Mouse (Mus musculus): ENCODE data around the gene Med1. TPM values are rescaled to one million over a fixed set of nuclear protein-coding genes. Genes with fewer than 3 reads are reported as not detected.

Med1 gene
- total RNA-seq, 2 experiments from 2014 or later, result 60.9 to 62.4 TPM

DNA sequence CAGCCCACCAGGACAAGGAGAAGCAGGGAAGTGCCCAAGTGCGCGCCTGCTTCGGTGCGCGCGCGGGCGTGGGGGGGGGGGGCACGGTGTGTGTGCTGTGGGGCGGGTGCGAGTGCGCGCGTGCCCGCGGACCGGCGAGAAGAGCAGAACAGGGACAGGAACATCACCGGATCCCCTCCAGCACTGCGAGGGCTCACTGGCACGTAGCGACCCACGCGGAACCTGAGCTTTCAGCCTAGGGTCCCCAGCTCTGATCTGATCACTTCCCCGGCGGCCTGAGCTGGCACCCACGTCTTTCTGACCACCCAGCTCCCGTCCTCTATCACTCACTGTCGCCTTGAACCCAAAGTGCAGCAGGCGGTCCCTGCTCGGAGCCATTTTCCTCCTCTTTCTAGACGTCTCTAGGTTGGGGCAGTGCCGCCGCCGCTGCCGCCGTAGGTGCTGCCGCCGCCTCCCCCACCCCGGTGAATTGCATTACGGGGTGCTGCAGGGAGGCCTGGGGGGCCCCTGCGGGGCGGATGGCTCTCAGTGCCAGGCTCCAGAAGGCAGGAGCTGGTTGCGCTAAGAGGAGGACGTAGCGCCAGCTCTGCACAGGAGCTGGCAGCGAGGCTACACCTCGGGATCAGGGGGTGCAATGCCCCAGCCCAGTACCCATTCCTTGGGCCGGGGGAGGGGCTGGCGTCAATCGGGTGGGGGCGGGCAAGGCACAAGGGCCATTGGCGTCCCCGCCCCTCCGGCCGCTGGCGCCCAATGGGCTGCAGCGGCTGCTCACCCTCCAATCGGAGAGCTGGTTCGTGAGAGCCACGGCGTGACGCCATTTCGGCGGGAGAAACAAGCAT is 43.1 kb downstream of the Med1 start, which contains the start of gene Fbxl20:
Gene Fbxl20 (minus strand): TSS at position 618 of the 839 bp plus-strand sequence.
- peak; percentile 88 to 89 for DNase-seq (ENCODE audit: low spot score in 2 of 2)

DNA sequence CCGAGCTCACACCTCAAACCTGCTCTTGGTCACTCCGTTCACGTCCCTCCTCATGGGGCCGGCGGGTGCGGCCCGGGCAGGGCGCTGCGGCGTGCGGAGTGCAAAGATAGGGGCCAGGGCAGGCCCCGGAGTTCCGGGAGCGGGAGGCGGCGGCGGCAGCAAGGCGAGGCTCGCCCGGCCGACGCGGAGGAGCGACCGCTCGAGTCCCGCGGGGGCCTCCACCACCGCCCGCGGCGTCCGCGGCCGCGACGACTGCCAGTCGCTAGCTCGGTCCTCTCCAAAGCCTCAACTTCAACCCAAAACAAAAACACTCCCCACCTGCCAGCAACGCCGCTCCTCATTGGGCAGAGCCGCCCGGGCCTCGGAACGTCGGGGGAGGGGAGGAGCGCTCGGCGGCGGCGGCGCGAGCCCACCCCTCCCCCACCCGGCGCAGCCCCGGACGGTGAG is 43.8 kb downstream of the Med1 start:
- DNase-seq (ENCODE audit: low spot score in 2 of 2), result peak; percentile 85 to 91

DNA sequence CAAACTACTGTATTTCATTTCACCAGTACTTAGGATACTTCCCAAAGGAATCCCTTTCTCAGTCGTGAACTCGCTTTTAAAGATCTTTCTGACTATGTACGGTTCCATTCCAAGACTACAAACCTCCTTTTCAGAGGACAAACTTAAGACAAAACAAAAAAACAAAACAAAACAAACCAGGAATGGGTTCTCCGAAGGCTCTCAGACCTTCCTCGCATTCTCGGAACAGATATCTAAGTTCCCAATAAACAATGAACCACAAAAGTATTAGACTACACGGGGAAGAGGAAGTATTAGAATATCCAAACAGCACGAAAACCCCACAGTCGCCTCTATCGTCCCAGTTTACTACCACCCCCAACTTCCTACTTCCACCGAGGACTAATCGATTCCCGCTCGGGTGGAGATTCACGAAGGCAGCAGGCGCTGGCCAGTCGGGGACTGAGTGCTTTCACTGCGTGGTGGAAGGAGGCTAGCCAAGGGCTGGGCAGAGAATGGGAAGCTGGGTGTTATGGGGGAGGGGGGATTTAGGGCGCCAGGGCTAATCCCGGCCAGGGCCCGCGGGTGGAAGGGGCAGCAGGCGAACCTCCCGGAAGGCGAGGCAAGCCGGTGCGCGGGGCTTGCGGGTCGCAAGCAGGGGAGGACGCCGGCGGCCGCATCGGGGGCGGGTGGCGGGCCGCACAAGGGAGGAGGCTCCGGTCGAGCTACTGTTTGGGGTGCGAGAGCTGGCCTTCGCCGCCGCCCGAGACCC is 44.4 kb downstream of the Med1 start:
- peak in 1 of 2 experiments; percentile 11 for DNase-seq (ENCODE audit: low spot score in 2 of 2)

DNA sequence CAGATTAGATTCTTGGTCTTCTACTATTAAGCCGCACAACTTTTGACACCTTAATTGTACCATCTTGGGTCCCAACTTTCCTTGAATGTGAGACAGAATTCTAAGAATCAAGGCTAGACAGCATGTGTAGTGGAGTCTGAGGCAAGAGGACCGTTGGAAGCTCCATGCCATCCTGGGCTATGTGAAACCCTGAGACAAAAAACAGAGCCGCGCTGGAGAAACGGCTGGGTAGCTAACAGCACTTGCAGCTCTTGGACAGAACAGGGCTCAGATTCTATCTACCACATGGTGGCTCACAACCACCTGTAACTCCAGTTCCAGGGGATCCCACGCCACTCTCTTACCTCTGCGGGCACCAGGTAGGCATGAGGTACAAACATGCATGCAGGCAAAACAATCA is 47.2 kb downstream of the Med1 start:
- no peak for DNase-seq (ENCODE audit: low spot score in 2 of 2)

DNA sequence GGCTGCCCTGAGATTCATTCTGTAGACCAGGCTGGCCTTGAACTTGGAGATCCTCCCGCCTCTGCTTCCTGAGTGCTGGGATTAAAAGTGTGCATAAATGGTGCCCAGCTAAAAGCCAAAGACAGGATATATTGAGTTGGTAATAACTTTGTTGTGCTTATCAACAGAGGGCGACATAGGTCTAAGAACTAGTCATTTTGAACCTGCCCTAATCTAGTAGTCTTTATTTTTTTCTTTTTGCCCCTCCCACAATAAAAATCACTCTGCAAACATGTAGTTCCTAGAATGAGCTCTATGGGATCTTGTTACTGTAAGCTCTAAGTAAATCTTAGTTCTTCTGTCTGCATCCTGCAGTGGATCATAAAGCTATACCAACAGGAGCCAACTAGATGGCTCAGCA is 50.5 kb downstream of the Med1 start:
- DNase-seq (ENCODE audit: low spot score in 2 of 2), result no peak

DNA sequence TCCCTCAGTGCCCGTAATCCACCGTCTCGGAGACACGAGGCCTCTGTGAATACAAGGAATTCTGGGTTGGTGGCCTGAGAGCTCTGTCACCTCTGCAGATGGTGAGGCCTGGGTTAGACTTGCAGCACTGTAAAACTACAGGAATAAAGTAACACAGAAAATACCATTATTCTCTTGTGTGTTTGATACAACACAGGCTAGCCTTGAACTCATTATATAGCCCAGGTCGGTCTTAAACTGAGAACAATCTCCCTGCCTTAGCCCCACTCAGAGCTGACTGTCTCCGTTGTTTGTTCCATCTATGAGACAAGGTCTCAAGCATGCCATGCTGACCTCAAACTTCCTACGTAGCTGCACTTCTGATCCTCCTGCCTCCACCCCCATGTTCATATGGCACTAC is 54.2 kb downstream of the Med1 start:
- DNase-seq (ENCODE audit: low spot score in 2 of 2), result no peak

DNA sequence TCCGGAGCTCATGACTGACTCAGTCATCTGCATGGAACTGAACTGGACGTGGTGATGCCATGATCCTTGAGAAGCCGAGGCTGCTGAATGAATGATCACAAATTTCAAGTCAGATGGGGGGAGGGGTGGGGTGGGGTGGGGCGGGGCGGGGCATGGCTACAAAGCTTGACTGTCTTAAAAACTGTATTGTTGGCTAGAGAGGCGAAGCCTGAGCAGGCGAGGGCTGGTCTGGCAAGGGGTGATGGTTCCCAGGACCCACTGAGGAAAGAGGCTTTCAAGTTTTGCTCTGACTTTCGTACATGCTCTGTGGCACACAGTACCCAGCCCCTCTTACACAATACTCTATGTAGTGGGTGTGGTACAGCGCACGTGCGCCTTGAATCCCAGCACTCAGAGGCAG is 55.3 kb downstream of the Med1 start:
- DNase-seq (ENCODE audit: low spot score in 2 of 2), result no peak

DNA sequence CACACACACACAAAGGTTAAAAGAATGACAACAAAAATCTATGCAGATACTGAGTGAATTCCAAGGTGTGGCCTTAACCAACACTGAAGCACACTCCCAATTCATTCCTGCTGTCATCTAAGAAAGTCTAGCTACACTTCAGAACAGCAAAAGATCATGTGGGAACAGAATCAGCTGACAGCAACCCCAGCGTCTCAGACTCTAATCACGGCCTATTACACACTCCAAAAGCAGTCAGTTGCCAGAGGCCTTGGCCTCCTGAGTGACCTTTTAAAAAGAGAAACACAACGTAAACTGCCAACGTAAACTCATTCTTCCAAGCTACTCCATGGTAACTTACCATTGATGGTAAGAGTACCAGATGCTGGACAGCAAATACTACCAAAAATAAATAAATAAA is 58.1 kb downstream of the Med1 start:
- DNase-seq (ENCODE audit: low spot score in 2 of 2), result no peak

DNA sequence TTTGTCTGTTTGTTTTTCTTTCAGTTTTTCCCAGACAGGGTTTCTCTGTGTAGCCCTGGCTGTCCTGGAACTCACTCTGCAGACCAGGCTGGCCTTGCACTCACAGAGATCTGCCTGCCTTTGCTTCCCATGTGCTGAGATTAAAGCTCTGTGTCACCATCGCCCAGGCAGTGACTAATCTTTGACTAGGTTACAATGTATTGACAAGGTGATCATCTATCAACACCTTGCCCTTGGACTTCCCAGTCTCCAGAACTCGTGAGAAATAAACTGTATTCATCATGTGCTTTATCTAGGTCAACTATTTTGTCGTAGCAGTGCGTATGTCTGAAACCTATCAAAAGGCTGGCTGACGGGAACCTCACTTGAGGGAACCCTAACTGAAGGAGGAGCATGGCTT is 69.7 kb downstream of the Med1 start:
- no peak for DNase-seq (ENCODE audit: low spot score in 2 of 2)

DNA sequence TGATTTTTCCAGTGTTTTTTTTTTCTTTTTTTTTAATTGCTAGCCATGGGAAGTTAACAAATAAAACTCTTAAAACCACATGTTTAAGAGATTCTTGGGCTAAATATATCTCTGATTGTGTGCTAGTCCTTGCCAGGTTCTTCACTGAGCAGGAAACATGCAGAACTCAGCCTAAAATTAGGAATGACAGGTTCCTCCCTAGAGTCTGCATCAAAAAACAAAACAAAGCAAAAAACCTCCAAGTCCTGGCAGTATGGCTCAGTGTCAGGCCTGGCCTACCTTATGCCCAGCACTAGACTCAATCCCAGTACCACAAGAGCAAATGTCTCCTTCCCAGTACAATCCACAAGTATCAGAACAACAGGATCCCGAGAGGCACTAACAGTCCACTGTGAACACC is 78.7 kb downstream of the Med1 start:
- no peak for DNase-seq (ENCODE audit: low spot score in 2 of 2)

DNA sequence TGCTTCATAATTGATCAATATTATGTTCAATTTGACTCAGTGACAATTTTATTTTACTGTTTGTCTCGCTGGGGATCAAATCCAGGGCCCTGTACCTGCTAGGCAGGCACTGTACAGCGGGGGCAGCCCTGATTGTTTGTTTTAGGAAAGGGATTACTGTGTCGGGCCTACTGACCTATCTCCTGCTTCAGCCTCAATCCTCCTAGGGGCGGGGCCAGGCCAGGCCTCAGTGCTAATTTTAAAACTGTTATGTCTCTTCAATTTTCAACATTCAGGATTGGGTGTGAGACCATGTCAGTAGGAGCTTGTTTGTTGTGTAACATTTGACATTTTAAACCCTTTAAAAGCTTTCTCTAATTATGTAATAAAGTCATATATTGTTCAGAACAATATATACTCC is 79.6 kb downstream of the Med1 start:
- no peak for DNase-seq (ENCODE audit: low spot score in 2 of 2)

DNA sequence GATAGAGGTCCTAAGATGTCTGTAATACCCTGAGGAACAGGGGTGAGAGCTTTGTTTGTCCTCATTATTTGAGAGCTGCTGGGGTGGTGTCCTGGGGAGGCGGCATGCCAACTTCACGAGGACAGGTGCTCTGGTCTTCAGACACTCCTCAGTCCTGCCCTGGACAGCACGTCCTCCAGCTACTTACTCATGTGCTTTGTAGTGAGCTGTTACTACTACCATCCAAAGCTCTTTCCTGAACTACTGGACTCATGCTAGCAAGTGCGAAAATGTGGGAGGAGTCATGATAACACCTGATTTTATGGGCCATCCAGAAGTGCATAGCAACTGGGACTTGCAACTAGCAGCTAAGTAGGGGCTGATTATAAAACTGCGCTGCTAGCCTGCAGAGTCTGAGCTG is 83.4 kb downstream of the Med1 start:
- no peak for DNase-seq (ENCODE audit: low spot score in 2 of 2)

Small RNAs within 50 kb of the gene (microRNA-seq; reads per million reads assigned to microRNA genes)
- gene Gm27399, result not detected

Other genes starting within 250 kb of the Med1 start
- gene Plxdc1, start 206.8 kb downstream of the Med1 start, total RNA-seq (2021), result 10 to 100 TPM; 12.5 to 13.3 TPM
- 1 to 10 TPM; 1.6 to 1.9 TPM for gene Arl5c, start 197.1 kb downstream of the Med1 start, total RNA-seq (2021)
- gene Cacnb1, start 170.3 kb downstream of the Med1 start, total RNA-seq (2021), result 10 to 100 TPM; 18.8 TPM
- 1,000 to 10,000 TPM; 1,362 to 1,367 TPM for gene Rpl19, start 166.6 kb downstream of the Med1 start, total RNA-seq (2021)
- 1 to 10 TPM; 4.1 to 4.8 TPM for gene Stac2, start 139.8 kb downstream of the Med1 start, total RNA-seq (2021)
- 10 to 100 TPM; 45.0 to 45.6 TPM for gene Fbxl20, start 42.9 kb downstream of the Med1 start, total RNA-seq (2021)
- gene Cdk12, start 9.8 kb upstream of the Med1 start, total RNA-seq (2021), result 10 to 100 TPM; 50.8 to 53.8 TPM
- gene Neurod2, start 136.4 kb upstream of the Med1 start, total RNA-seq (2021), result under 1 TPM in 1 of 2 experiments, not detected in 1; 0.34 TPM
- 1 to 10 TPM; 1.3 to 1.9 TPM for gene Ppp1r1b, start 155.1 kb upstream of the Med1 start, total RNA-seq (2021)
- gene Stard3, start 165.1 kb upstream of the Med1 start, total RNA-seq (2021), result 10 to 100 TPM; 30.3 to 30.9 TPM
- 10 to 100 TPM in 1 of 2 experiments, 1 to 10 TPM in 1; 8.6 to 16.7 TPM for gene Tcap, start 190.5 kb upstream of the Med1 start, total RNA-seq (2021)
- 100 to 1,000 TPM; 686 to 903 TPM for gene Pnmt, start 193.2 kb upstream of the Med1 start, total RNA-seq (2021)
- gene Pgap3, start 207.2 kb upstream of the Med1 start, total RNA-seq (2021), result 10 to 100 TPM in 1 of 2 experiments, 1 to 10 TPM in 1; 9.7 to 11.0 TPM
- gene Erbb2, start 219.2 kb upstream of the Med1 start, total RNA-seq (2021), result 10 to 100 TPM; 10.8 to 19.4 TPM
- gene Mien1, start 245.7 kb upstream of the Med1 start, total RNA-seq (2021), result 10 to 100 TPM; 53.5 to 55.3 TPM

All from adrenal gland, postnatal 4 days (tissue).